10 mouse cellular contexts compared by ENCODE assay signal in genomic region chr2:120866561-120866960, GRCm38 (mm10). TPM values are rescaled to one million over a fixed set of nuclear protein-coding genes. Genes with fewer than 3 reads are reported as not detected.
DNase-seq lines count a peak whose midpoint lies in the region; TF ChIP-seq lines count a peak whose summit lies in the region.
"Had no signal": no experiment of that assay in that cellular context is flagged by ENCODE, and none has a peak within 500 bp of the region (broad histone marks: within the 10 kb centered on the region; RNA-seq: fewer than 3 reads in every experiment).

No protein-coding gene starts in this region.

- TF ChIP-seq POLR2A in CH12.LX (IDR thresholded peaks at IDR 0.05; ENCODE audit: low read depth, low read length): no peak
- no peak for TF ChIP-seq POLR2A in cortical plate, adult 2 months (IDR thresholded peaks at IDR 0.05; ENCODE audit: extremely low read depth, insufficient read depth, low read length)

- TF ChIP-seq RAD21 in CH12.LX (IDR thresholded peaks at IDR 0.05; ENCODE audit: low read depth, low read length): peak; percentile 71

- H3K27me3 ChIP-seq in CH12.LX (replicated peaks): no peaks in the 10 kb centered on the region
- H3K27me3 ChIP-seq: heart, embryonic 15.5 days had no signal

- peak; percentile 31 for DNase-seq in cerebellum, adult 8-10 months
- DNase-seq in cerebellum, adult 11-12 months: no peak
- peak; percentile 22 to 57 for DNase-seq in layer of hippocampus, postnatal 10 days (ENCODE audit: low spot score in 2 of 2)
- DNase-seq in layer of hippocampus, adult 9-11 months: no peak
- DNase-seq in CH12.LX (ENCODE audit: extremely low read depth): peak; percentile 38
- DNase-seq in lung, postnatal 14 days: peak; percentile 54
- peak; percentile 12 to 62 for DNase-seq in thymus, postnatal 10 days (ENCODE audit: low spot score in 2 of 2)

- no peaks in the 10 kb centered on the region for H3K79me2 ChIP-seq in CH12.LX (replicated peaks; ENCODE audit: control insufficient read depth, extremely low read depth, insufficient read depth, poor library complexity, severe bottlenecking)

- no peak overlapping the region for H3K27ac ChIP-seq in CH12.LX (ENCODE audit: insufficient read depth, low read depth)
- H3K27ac ChIP-seq in cortical plate, adult 2 months (ENCODE audit: insufficient read depth, low read length): no peak overlapping the region
- H3K27ac ChIP-seq: heart, embryonic 15.5 days had no signal

- no peak overlapping the region for H3K4me3 ChIP-seq in CH12.LX (replicated peaks in 1 of 3; ENCODE audit: low read depth in 2 of 3, low read length in 2 of 3, poor library complexity in 1 of 3)
- no peak overlapping the region for H3K4me3 ChIP-seq in cortical plate, adult 2 months (ENCODE audit: insufficient read depth, low read length)
- H3K4me3 ChIP-seq: heart, embryonic 15.5 days had no signal

- H3K4me1 ChIP-seq in CH12.LX (ENCODE audit: control insufficient read depth in 1 of 2, insufficient read depth in 2 of 2): no peaks in the 10 kb centered on the region
- H3K4me1 ChIP-seq in cortical plate, adult 2 months (ENCODE audit: control insufficient read depth, insufficient read depth, low read length): peaks cover 3% of the 10 kb centered on the region; the same call in 1 of the 2 replicates

- H3K36me3 ChIP-seq in CH12.LX (replicated peaks in 1 of 2; ENCODE audit: control insufficient read depth in 1 of 2, insufficient read depth in 1 of 2, low read length in 1 of 2): peaks cover 38 to 80% of the 10 kb centered on the region in 2 experiments

- dilution Hi-C loops in CH12.LX (cut with MboI; ENCODE audit: extremely low pct_ligation_motif_present, extremely low pct_unique_long_range_greater_than_20kb, low sequenced_read_pairs): no loop called here

- H3K4me2 ChIP-seq in CH12.LX (ENCODE audit: insufficient read depth, low read depth, poor library complexity, severe bottlenecking): no peak overlapping the region
- H3K4me2 ChIP-seq: heart, embryonic 15.5 days had no signal

- TF ChIP-seq CTCF in CH12.LX (conservative IDR thresholded peaks at IDR 0.05 in 1 of 2, IDR thresholded peaks at IDR 0.05 in 1 of 2; ENCODE audit: low read depth in 2 of 2, low read length in 2 of 2): peak; percentile 15 to 75; a peak in 2 of 4 replicates
- TF ChIP-seq CTCF in cortical plate, adult 2 months (IDR thresholded peaks at IDR 0.05; ENCODE audit: extremely low read depth, insufficient read depth, low read length): peak; percentile 59

- TF ChIP-seq EP300 in CH12.LX (IDR thresholded peaks at IDR 0.05; ENCODE audit: low read length): no peak

- H3K9ac ChIP-seq in CH12.LX (ENCODE audit: insufficient read depth, low read depth): no peak overlapping the region
- H3K9ac ChIP-seq: heart, embryonic 15.5 days had no signal

- in situ Hi-C loops in CH12.LX (cut with MboI; ENCODE audit: low pct_ligation_motif_present, low pct_unique_long_range_greater_than_20kb, low sequenced_read_pairs): no loop called here

- H3K9me3 ChIP-seq in CH12.LX (replicated peaks; ENCODE audit: low read length): no peaks in the 10 kb centered on the region
- H3K9me3 ChIP-seq: G1E; heart, embryonic 15.5 days had no signal

TF ChIP-seq in CH12.LX, 34 proteins besides CTCF, POLR2A, EP300 and RAD21:
- TF ChIP-seq SMC3 (IDR thresholded peaks at IDR 0.05; ENCODE audit: low read depth, low read length): peak; percentile 63
- no peak for TF ChIP-seq MAZ (IDR thresholded peaks at IDR 0.05; ENCODE audit: low read depth, low read length)

RNA-seq across cellular contexts. Expression of gene Ttbk2, which starts 16.2 kb away (rescaled TPM):
- total RNA-seq in layer of hippocampus, postnatal 10 days (2021): 10 to 100 TPM; 61.0 to 69.1 TPM
- total RNA-seq in CH12.LX (2012; rRNA removed) (0.71 and 0.76 TPM in 2 replicates), CH12.LX (2014; rRNA removed) (1.1 and 1.4 TPM in 2 replicates)
- polyA plus RNA-seq in CH12.LX (2012; ENCODE audit: insufficient read length, low read depth): 1.00 and 1.2 TPM in 2 replicates
- 20.5 and 21.3 TPM in 2 replicates for polyA plus RNA-seq in cortical plate, adult 2 months (2012; rRNA removed)

RNA-seq across cellular contexts. Expression of gene Cdan1, which starts 16.6 kb away (rescaled TPM):
- 10 to 100 TPM; 26.6 to 30.8 TPM for total RNA-seq in layer of hippocampus, postnatal 10 days (2021)
- 10.1 and 12.9 TPM in 2 replicates for total RNA-seq in CH12.LX (2012; rRNA removed)
- total RNA-seq in CH12.LX (2014; rRNA removed): 5.8 and 7.8 TPM in 2 replicates
- polyA plus RNA-seq in CH12.LX (2012; ENCODE audit: insufficient read length, low read depth): 13.8 and 14.8 TPM in 2 replicates
- polyA plus RNA-seq in cortical plate, adult 2 months (2012; rRNA removed): 30.6 and 31.6 TPM in 2 replicates

Comparison
In these comparisons a context has a peak if more than half of its experiments do, and no peak if none do; other contexts are left out.
1. DNase-seq: peak in cerebellum, adult 8-10 months (single experiment), layer of hippocampus, postnatal 10 days (2 of 2), CH12.LX (single experiment), lung, postnatal 14 days (single experiment) and thymus, postnatal 10 days (2 of 2); none in cerebellum, adult 11-12 months (single experiment) and layer of hippocampus, adult 9-11 months (single experiment).
2. RNA of gene Ttbk2, which starts 16.2 kb away (total RNA-seq): 61.0 to 69.1 TPM in layer of hippocampus, postnatal 10 days; 0.71 to 1.4 TPM in CH12.LX; every median in the first group is over 10 times any median in the second.